Mouse (Mus musculus): ENCODE results near the gene Kifc3. TPM values are rescaled to one million over a fixed set of nuclear protein-coding genes. Genes with fewer than 3 reads are reported as not detected.
"Not testable (repeated sequence)": the region's sequence is repeated elsewhere in the genome, so short reads cannot be mapped to it uniquely, and the experiment has no call there.

Kifc3 gene
- polyA plus RNA-seq, 1 experiment from 2014 or later: 9.3 TPM

- WGBS: 62% methylated on average over 5 of the region's 5 CpGs
Measured at GRCm38 (mm10) chr8:95167726-95168125, 34.9 kb downstream of the Kifc3 start.

DNA sequence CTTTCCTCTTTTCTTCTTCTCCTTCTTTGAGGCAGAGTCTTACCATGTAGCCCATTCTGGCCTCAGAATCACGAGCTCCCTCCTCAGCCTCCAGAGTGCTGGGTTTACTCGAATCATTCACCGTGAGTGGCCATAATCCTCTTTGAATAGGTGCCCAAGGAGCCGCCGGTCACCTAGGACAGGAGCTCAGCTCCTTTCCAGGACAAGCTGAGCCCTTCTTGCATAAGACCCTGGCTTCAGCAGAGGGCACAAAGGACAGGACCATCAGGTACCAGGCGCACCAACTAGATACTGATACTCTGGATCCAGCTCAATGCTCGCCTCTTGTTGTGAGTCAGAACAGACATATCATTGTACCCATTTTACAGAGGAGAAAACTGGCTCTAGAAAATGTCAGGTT, 36.2 kb downstream of the Kifc3 start:
- 86% methylated on average over 7 of the region's 7 CpGs for WGBS
- ATAC-seq (ENCODE audit: insufficient number of reproducible peaks, insufficient read depth, low FRiP score, low read depth): no peak
- Histone ChIP-seq H3K9me3 (ENCODE audit: control insufficient read depth, low read length) (no peaks in the 10 kb centered on the region), H3K4me3 (ENCODE audit: control insufficient read depth in 1 of 2, insufficient read depth in 1 of 2, low read depth in 1 of 2, low read length in 2 of 2) (no peak overlapping the region), H3K27ac (replicated peaks in 1 of 2; ENCODE audit: control insufficient read depth in 1 of 2, insufficient read depth in 1 of 2, low read depth in 2 of 2, low read length in 2 of 2) (no peak overlapping the region), H3K4me2 (ENCODE audit: low read length) (no peak overlapping the region), H3K27me3 (ENCODE audit: control insufficient read depth, insufficient read depth, low read length) (peaks cover 4% of the 10 kb centered on the region; the same call in 1 of the 2 replicates), H3K4me1 (ENCODE audit: control insufficient read depth in 2 of 2, insufficient read depth in 2 of 2, low read length in 2 of 2) (peaks cover 3 to 6% of the 10 kb centered on the region in 2 experiments; a peak in 3 of 4 replicates), H3K9ac (ENCODE audit: low read length) (no peak overlapping the region), H3K36me3 (ENCODE audit: control insufficient read depth, insufficient read depth, low read length) (no peaks in the 10 kb centered on the region)

More at GRCm38 (mm10) chr8:95167726-95168125, 34.9 kb downstream of the Kifc3 start:
- Histone ChIP-seq H3K4me1 (ENCODE audit: control insufficient read depth in 2 of 2, insufficient read depth in 2 of 2, low read length in 2 of 2) (peaks cover 3 to 5% of the 10 kb centered on the region in 2 experiments; a peak in 3 of 4 replicates), H3K4me2 (ENCODE audit: low read length) (no peak overlapping the region), H3K27me3 (ENCODE audit: control insufficient read depth, insufficient read depth, low read length) (peaks cover 4% of the 10 kb centered on the region; the same call in 1 of the 2 replicates), H3K9ac (ENCODE audit: low read length) (no peak overlapping the region), H3K9me3 (ENCODE audit: control insufficient read depth, low read length) (no peaks in the 10 kb centered on the region), H3K36me3 (ENCODE audit: control insufficient read depth, insufficient read depth, low read length) (no peaks in the 10 kb centered on the region), H3K4me3 (ENCODE audit: control insufficient read depth in 1 of 2, insufficient read depth in 1 of 2, low read depth in 1 of 2, low read length in 2 of 2) (no peak overlapping the region), H3K27ac (replicated peaks in 1 of 2; ENCODE audit: control insufficient read depth in 1 of 2, insufficient read depth in 1 of 2, low read depth in 2 of 2, low read length in 2 of 2) (no peak overlapping the region)
- ATAC-seq (ENCODE audit: insufficient number of reproducible peaks, insufficient read depth, low FRiP score, low read depth): no peak

GRCm38 (mm10) chr8:95165923-95166322, 36.7 kb downstream of the Kifc3 start:
- Histone ChIP-seq H3K9me3 (ENCODE audit: control insufficient read depth, low read length) (no peaks in the 10 kb centered on the region), H3K36me3 (ENCODE audit: control insufficient read depth, insufficient read depth, low read length) (no peaks in the 10 kb centered on the region), H3K9ac (ENCODE audit: low read length) (no peak overlapping the region), H3K27me3 (ENCODE audit: control insufficient read depth, insufficient read depth, low read length) (peaks cover 4% of the 10 kb centered on the region; the same call in 1 of the 2 replicates), H3K27ac (replicated peaks in 1 of 2; ENCODE audit: control insufficient read depth in 1 of 2, insufficient read depth in 1 of 2, low read depth in 2 of 2, low read length in 2 of 2) (no peak overlapping the region), H3K4me2 (ENCODE audit: low read length) (no peak overlapping the region), H3K4me1 (ENCODE audit: control insufficient read depth in 2 of 2, insufficient read depth in 2 of 2, low read length in 2 of 2) (peaks cover 3 to 6% of the 10 kb centered on the region in 2 experiments; a peak in 3 of 4 replicates), H3K4me3 (ENCODE audit: control insufficient read depth in 1 of 2, insufficient read depth in 1 of 2, low read depth in 1 of 2, low read length in 2 of 2) (no peak overlapping the region)
- no peak for ATAC-seq (ENCODE audit: insufficient number of reproducible peaks, insufficient read depth, low FRiP score, low read depth)
- 73% methylated on average over 11 of the region's 11 CpGs for WGBS

GRCm38 (mm10) chr8:95164469-95164868, 38.1 kb downstream of the Kifc3 start:
- H3K27ac ChIP-seq (replicated peaks in 1 of 2; ENCODE audit: control insufficient read depth in 1 of 2, insufficient read depth in 1 of 2, low read depth in 2 of 2, low read length in 2 of 2): no peak overlapping the region
- ATAC-seq (ENCODE audit: insufficient number of reproducible peaks, insufficient read depth, low FRiP score, low read depth): no peak
- no peak overlapping the region for H3K4me2 ChIP-seq (ENCODE audit: low read length)
- H3K27me3 ChIP-seq (ENCODE audit: control insufficient read depth, insufficient read depth, low read length): peaks cover 4% of the 10 kb centered on the region; the same call in 1 of the 2 replicates
- H3K36me3 ChIP-seq (ENCODE audit: control insufficient read depth, insufficient read depth, low read length): no peaks in the 10 kb centered on the region
- H3K4me1 ChIP-seq (ENCODE audit: control insufficient read depth in 2 of 2, insufficient read depth in 2 of 2, low read length in 2 of 2): peaks cover 3 to 6% of the 10 kb centered on the region in 2 experiments; a peak in 3 of 4 replicates
- no peaks in the 10 kb centered on the region for H3K9me3 ChIP-seq (ENCODE audit: control insufficient read depth, low read length)
- no peak overlapping the region for H3K9ac ChIP-seq (ENCODE audit: low read length)
- 59% methylated on average over 7 of the region's 7 CpGs for WGBS
- H3K4me3 ChIP-seq (ENCODE audit: control insufficient read depth in 1 of 2, insufficient read depth in 1 of 2, low read depth in 1 of 2, low read length in 2 of 2): no peak overlapping the region

GRCm38 (mm10) chr8:95163969-95164368, 38.6 kb downstream of the Kifc3 start:
- WGBS: 87% methylated on average over 2 of the region's 2 CpGs

DNA sequence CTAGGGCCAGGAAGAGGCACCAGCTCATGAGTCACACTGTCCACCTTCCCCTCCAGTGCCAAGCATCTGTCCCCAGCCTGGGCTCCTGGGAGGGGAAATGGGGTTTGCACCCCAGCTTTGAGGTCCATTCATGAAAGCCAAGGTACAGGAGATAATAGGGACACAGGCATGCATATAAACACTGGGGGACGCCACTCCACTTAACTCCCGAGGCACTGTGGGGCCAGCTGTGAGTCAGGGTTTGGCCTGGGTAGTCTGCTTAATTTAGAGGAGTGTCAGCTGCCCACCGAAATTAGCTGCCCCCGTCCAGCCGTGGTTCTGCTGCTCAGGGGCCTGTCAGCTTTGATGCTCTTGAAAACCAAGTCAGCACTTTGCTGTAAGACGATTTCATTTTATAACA, 39.8 kb downstream of the Kifc3 start:
- H3K36me3 ChIP-seq (ENCODE audit: control insufficient read depth, insufficient read depth, low read length): no peaks in the 10 kb centered on the region
- 32% methylated on average over 6 of the region's 6 CpGs for WGBS

More at GRCm38 (mm10) chr8:95163969-95164368, 38.6 kb downstream of the Kifc3 start:
- H3K4me2 ChIP-seq (ENCODE audit: low read length); H3K9ac ChIP-seq (ENCODE audit: low read length); H3K27ac ChIP-seq (replicated peaks in 1 of 2; ENCODE audit: control insufficient read depth in 1 of 2, insufficient read depth in 1 of 2, low read depth in 2 of 2, low read length in 2 of 2); H3K4me1 ChIP-seq (ENCODE audit: control insufficient read depth in 2 of 2, insufficient read depth in 2 of 2, low read length in 2 of 2); ATAC-seq (ENCODE audit: insufficient number of reproducible peaks, insufficient read depth, low FRiP score, low read depth); H3K36me3 ChIP-seq (ENCODE audit: control insufficient read depth, insufficient read depth, low read length); H3K9me3 ChIP-seq (ENCODE audit: control insufficient read depth, low read length); H3K27me3 ChIP-seq (ENCODE audit: control insufficient read depth, insufficient read depth, low read length); H3K4me3 ChIP-seq (ENCODE audit: control insufficient read depth in 1 of 2, insufficient read depth in 1 of 2, low read depth in 1 of 2, low read length in 2 of 2): not testable (repeated sequence)

GRCm38 (mm10) chr8:95159344-95159743, 43.3 kb downstream of the Kifc3 start:
- H3K9ac ChIP-seq (ENCODE audit: low read length): no peak overlapping the region
- H3K4me2 ChIP-seq (ENCODE audit: low read length): no peak overlapping the region
- H3K27me3 ChIP-seq (ENCODE audit: control insufficient read depth, insufficient read depth, low read length): no peaks in the 10 kb centered on the region
- no peaks in the 10 kb centered on the region for H3K36me3 ChIP-seq (ENCODE audit: control insufficient read depth, insufficient read depth, low read length)
- peaks cover 10% of the 10 kb centered on the region in 2 experiments for H3K4me1 ChIP-seq (ENCODE audit: control insufficient read depth in 2 of 2, insufficient read depth in 2 of 2, low read length in 2 of 2)
- H3K9me3 ChIP-seq (ENCODE audit: control insufficient read depth, low read length): no peaks in the 10 kb centered on the region
- H3K27ac ChIP-seq (replicated peaks in 1 of 2; ENCODE audit: control insufficient read depth in 1 of 2, insufficient read depth in 1 of 2, low read depth in 2 of 2, low read length in 2 of 2): no peak overlapping the region
- no peak for ATAC-seq (ENCODE audit: insufficient number of reproducible peaks, insufficient read depth, low FRiP score, low read depth)
- 70% methylated on average over 3 of the region's 3 CpGs for WGBS
- no peak overlapping the region for H3K4me3 ChIP-seq (ENCODE audit: control insufficient read depth in 1 of 2, insufficient read depth in 1 of 2, low read depth in 1 of 2, low read length in 2 of 2)

More for the DNA sequence above, 39.8 kb downstream of the Kifc3 start:
- Histone ChIP-seq H3K4me2 (ENCODE audit: low read length) (no peak overlapping the region), H3K9ac (ENCODE audit: low read length) (no peak overlapping the region), H3K27me3 (ENCODE audit: control insufficient read depth, insufficient read depth, low read length) (peaks cover 4% of the 10 kb centered on the region; the same call in 1 of the 2 replicates), H3K9me3 (ENCODE audit: control insufficient read depth, low read length) (no peaks in the 10 kb centered on the region), H3K4me3 (ENCODE audit: control insufficient read depth in 1 of 2, insufficient read depth in 1 of 2, low read depth in 1 of 2, low read length in 2 of 2) (no peak overlapping the region), H3K27ac (replicated peaks in 1 of 2; ENCODE audit: control insufficient read depth in 1 of 2, insufficient read depth in 1 of 2, low read depth in 2 of 2, low read length in 2 of 2) (no peak overlapping the region), H3K4me1 (ENCODE audit: control insufficient read depth in 2 of 2, insufficient read depth in 2 of 2, low read length in 2 of 2) (peaks cover 3 to 6% of the 10 kb centered on the region in 2 experiments; a peak in 3 of 4 replicates)
- ATAC-seq (ENCODE audit: insufficient number of reproducible peaks, insufficient read depth, low FRiP score, low read depth): no peak

DNA sequence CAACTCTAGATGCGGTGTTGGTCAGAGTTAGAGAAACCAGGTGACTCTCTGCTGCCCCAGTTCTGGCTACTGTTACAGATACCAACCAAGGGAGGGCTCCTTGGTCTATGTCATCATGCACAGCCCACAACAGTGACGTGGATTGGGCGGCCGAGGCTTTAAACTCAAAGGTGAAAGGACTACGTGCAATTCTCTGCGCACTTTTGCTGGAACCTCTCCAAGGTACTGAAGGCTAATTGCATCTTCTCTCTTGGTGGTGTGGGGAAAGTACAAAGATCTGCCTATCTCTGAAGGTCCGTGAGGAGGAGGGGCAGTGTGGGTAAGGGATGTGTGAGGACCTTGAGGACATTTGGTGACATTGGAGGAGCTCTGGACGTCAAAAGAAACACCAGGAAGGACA, 44.0 kb downstream of the Kifc3 start:
- WGBS: 60% methylated on average over 8 of the region's 8 CpGs
- Histone ChIP-seq H3K4me1 (ENCODE audit: control insufficient read depth in 2 of 2, insufficient read depth in 2 of 2, low read length in 2 of 2) (peaks cover 10% of the 10 kb centered on the region in 2 experiments), H3K9me3 (ENCODE audit: control insufficient read depth, low read length) (no peaks in the 10 kb centered on the region), H3K36me3 (ENCODE audit: control insufficient read depth, insufficient read depth, low read length) (no peaks in the 10 kb centered on the region), H3K4me2 (ENCODE audit: low read length) (no peak overlapping the region), H3K9ac (ENCODE audit: low read length) (no peak overlapping the region), H3K27ac (replicated peaks in 1 of 2; ENCODE audit: control insufficient read depth in 1 of 2, insufficient read depth in 1 of 2, low read depth in 2 of 2, low read length in 2 of 2) (no peak overlapping the region), H3K4me3 (ENCODE audit: control insufficient read depth in 1 of 2, insufficient read depth in 1 of 2, low read depth in 1 of 2, low read length in 2 of 2) (no peak overlapping the region), H3K27me3 (ENCODE audit: control insufficient read depth, insufficient read depth, low read length) (no peaks in the 10 kb centered on the region)
- ATAC-seq (ENCODE audit: insufficient number of reproducible peaks, insufficient read depth, low FRiP score, low read depth): no peak

Measured in heart, embryonic 14.5 days (tissue).